Comparison of ENCODE assay signal across 32 mouse cellular contexts in the genomic region with DNA sequence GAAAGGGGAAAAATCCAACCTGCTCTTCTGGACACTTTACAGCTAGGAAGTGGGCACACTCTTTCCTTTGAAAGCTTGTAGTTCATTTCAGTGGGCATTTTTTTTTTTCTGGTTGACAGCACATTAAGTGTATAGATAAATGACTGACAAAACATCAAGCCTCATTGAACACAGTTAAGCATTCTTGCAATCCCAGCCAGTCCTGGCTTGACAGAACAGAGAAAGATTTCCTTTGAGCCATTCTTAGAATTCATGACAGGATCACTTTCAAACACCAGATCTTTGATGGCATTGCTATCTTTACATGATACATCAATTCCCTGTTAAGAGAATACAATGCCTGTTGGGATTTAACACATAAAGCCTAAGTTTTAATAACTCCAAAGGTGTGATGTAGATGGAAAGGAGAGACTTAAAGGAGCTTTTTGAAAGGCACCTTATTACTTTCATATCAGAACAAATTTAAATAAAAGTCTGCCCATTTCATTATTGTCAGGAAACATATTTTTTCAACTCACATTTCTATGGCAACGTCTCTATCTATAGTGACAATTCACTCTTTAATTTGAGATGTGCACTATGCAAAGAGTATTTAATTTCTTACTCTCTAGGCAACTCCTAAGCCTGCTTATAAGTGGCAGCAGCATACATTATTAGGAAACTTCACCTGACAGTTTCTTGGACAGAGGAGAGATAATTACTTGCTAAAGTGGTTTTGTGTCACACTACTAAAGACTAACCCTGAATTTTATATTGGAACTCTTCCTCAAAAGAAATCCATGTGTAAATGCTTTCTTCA.
DNase-seq lines count a peak whose midpoint lies in the region; ATAC-seq and TF ChIP-seq lines count a peak whose summit lies in the region.
"Had no signal": no experiment of that assay in that cellular context is flagged by ENCODE, and none has a peak within 500 bp of the region (broad histone marks: within the 10 kb centered on the region; RNA-seq: fewer than 3 reads in every experiment).

No protein-coding gene starts in this region.

- no peaks in the 10 kb centered on the region for H3K27me3 ChIP-seq in midbrain, embryonic 14.5 days (ENCODE audit: control insufficient read depth, insufficient read depth, low read length)
- no peaks in the 10 kb centered on the region for H3K27me3 ChIP-seq in midbrain, postnatal 0 days (ENCODE audit: insufficient read depth, low read length)
- H3K27me3 ChIP-seq in forebrain, embryonic 14.5 days (replicated peaks; ENCODE audit: control insufficient read depth, insufficient read depth, low read length), result no peaks in the 10 kb centered on the region
- H3K27me3 ChIP-seq: heart, embryonic 15.5 days; hindbrain, embryonic 12.5 days; intestine, embryonic 15.5 days; limb, embryonic 15.5 days; liver, embryonic 13.5 days; megakaryocyte, embryonic 14.5 days; midbrain, embryonic 13.5 days had no signal

- ATAC-seq in midbrain, embryonic 14.5 days (ENCODE audit: low FRiP score, low TSS enrichment), result no peak
- no peak for ATAC-seq in midbrain, postnatal 0 days (ENCODE audit: low FRiP score)
- ATAC-seq in forebrain, embryonic 14.5 days, result peak; percentile 69; the same call in 1 of the 2 replicates
- ATAC-seq: activated CD4-positive, CD25-positive, alpha-beta regulatory T cell, adult 4 months; CD4-positive, CD25-positive, alpha-beta regulatory T cell, adult 4 months; hindbrain, postnatal 0 days; intestine, embryonic 15.5 days; lung, postnatal 0 days; midbrain, embryonic 13.5 days had no signal

- no peak overlapping the region for H3K4me3 ChIP-seq in midbrain, embryonic 14.5 days (replicated peaks; ENCODE audit: low read depth, low read length)
- H3K4me3 ChIP-seq in midbrain, postnatal 0 days (ENCODE audit: low read depth, low read length), result no peak overlapping the region
- H3K4me3 ChIP-seq in forebrain, embryonic 14.5 days (ENCODE audit: low read depth, low read length), result no peak overlapping the region
- H3K4me3 ChIP-seq: erythroblast, embryonic 14.5 days; heart, embryonic 10.5 days; heart, embryonic 15.5 days; hindbrain, embryonic 12.5 days; intestine, embryonic 15.5 days; limb, embryonic 10.5 days; limb, embryonic 15.5 days; liver, embryonic 13.5 days; megakaryocyte, embryonic 14.5 days; midbrain, embryonic 13.5 days had no signal

- no peak overlapping the region for H3K9ac ChIP-seq in midbrain, embryonic 14.5 days (replicated peaks; ENCODE audit: low read length)
- H3K9ac ChIP-seq in midbrain, postnatal 0 days (replicated peaks; ENCODE audit: low read length, poor library complexity, severe bottlenecking), result no peak overlapping the region
- H3K9ac ChIP-seq in forebrain, embryonic 14.5 days (ENCODE audit: low read length), result no peak overlapping the region
- H3K9ac ChIP-seq: heart, embryonic 15.5 days; hindbrain, embryonic 12.5 days; intestine, embryonic 15.5 days; limb, embryonic 15.5 days; liver, embryonic 13.5 days; midbrain, embryonic 13.5 days had no signal

- no peak for TF ChIP-seq CTCF in midbrain, postnatal 0 days (IDR thresholded peaks at IDR 0.05)

- DNase-seq in kidney, adult 9 months, result peak; percentile 5
- DNase-seq in kidney, adult 8-10 months, result no peak
- DNase-seq in midbrain, embryonic 14.5 days, result peak; percentile 34
- no peak for DNase-seq in midbrain, postnatal 0 days (ENCODE audit: low spot score)
- DNase-seq in forebrain, embryonic 14.5 days (ENCODE audit: low spot score), result peak; percentile 50
- no peak for DNase-seq in right cerebral cortex, postnatal 14 days
- DNase-seq in left cerebral cortex, postnatal 14 days (ENCODE audit: low spot score in 2 of 2), result no peak
- DNase-seq: adrenal gland, adult 2 months; adrenal gland, postnatal 36 days; cerebellum, adult 2 months; cerebellum, postnatal 14 days; gastrocnemius, postnatal 25 days; heart, adult 11 months; layer of hippocampus, postnatal 36 days; liver, embryonic 13.5 days; lung, adult 18-20 months; lung, postnatal 4 days; spleen, adult 18-20 months; thymus, postnatal 14 days had no signal

- no peak overlapping the region for H3K27ac ChIP-seq in midbrain, embryonic 14.5 days (replicated peaks; ENCODE audit: low read depth, low read length)
- H3K27ac ChIP-seq in midbrain, postnatal 0 days (ENCODE audit: low read depth, low read length), result no peak overlapping the region
- H3K27ac ChIP-seq in forebrain, embryonic 14.5 days (ENCODE audit: low read depth, low read length), result no peak overlapping the region
- H3K27ac ChIP-seq: heart, embryonic 10.5 days; heart, embryonic 15.5 days; hindbrain, embryonic 12.5 days; hindbrain, postnatal 0 days; intestine, embryonic 15.5 days; limb, embryonic 10.5 days; limb, embryonic 15.5 days; liver, embryonic 13.5 days; midbrain, embryonic 13.5 days had no signal

- no peaks in the 10 kb centered on the region for H3K9me3 ChIP-seq in midbrain, embryonic 14.5 days (ENCODE audit: control insufficient read depth, low read length)
- no peaks in the 10 kb centered on the region for H3K9me3 ChIP-seq in midbrain, postnatal 0 days (ENCODE audit: low read length)
- H3K9me3 ChIP-seq in forebrain, embryonic 14.5 days (replicated peaks; ENCODE audit: control insufficient read depth, low read length), result no peaks in the 10 kb centered on the region
- H3K9me3 ChIP-seq: heart, embryonic 10.5 days; heart, embryonic 15.5 days; hindbrain, embryonic 12.5 days; intestine, embryonic 15.5 days; limb, embryonic 10.5 days; limb, embryonic 15.5 days; liver, embryonic 13.5 days; megakaryocyte, embryonic 14.5 days; midbrain, embryonic 13.5 days had no signal

- H3K4me2 ChIP-seq in midbrain, embryonic 14.5 days (ENCODE audit: low read length), result no peak overlapping the region
- H3K4me2 ChIP-seq in midbrain, postnatal 0 days (ENCODE audit: low read depth, low read length, poor library complexity, severe bottlenecking), result no peak overlapping the region
- no peak overlapping the region for H3K4me2 ChIP-seq in forebrain, embryonic 14.5 days (ENCODE audit: low read length)
- H3K4me2 ChIP-seq: heart, embryonic 15.5 days; hindbrain, embryonic 12.5 days; intestine, embryonic 15.5 days; limb, embryonic 15.5 days; liver, embryonic 13.5 days; midbrain, embryonic 13.5 days had no signal

- intact Hi-C loops in left cerebral cortex, postnatal 14 days (cut with DNase I), result no loop called here

- 50% methylated on average over 1 of the region's 1 CpGs for WGBS in midbrain, embryonic 14.5 days
- WGBS in midbrain, postnatal 0 days, result 40% methylated on average over 1 of the region's 1 CpGs
- WGBS in forebrain, embryonic 14.5 days, result 38% methylated on average over 1 of the region's 1 CpGs

- no peaks in the 10 kb centered on the region for H3K4me1 ChIP-seq in midbrain, embryonic 14.5 days (ENCODE audit: control insufficient read depth, insufficient read depth, low read length)
- H3K4me1 ChIP-seq in midbrain, postnatal 0 days (ENCODE audit: insufficient read depth, low read length), result no peaks in the 10 kb centered on the region
- 0 out of 2 replicates have a peak, but pooled peaks cover 3% of the 10 kb centered on the region for H3K4me1 ChIP-seq in forebrain, embryonic 14.5 days (ENCODE audit: control insufficient read depth, insufficient read depth, low read length)
- H3K4me1 ChIP-seq: heart, embryonic 10.5 days; heart, embryonic 15.5 days; hindbrain, embryonic 12.5 days; intestine, embryonic 15.5 days; limb, embryonic 10.5 days; limb, embryonic 15.5 days; liver, embryonic 13.5 days; megakaryocyte, embryonic 14.5 days; midbrain, embryonic 13.5 days had no signal

- no peaks in the 10 kb centered on the region for H3K36me3 ChIP-seq in midbrain, embryonic 14.5 days (ENCODE audit: control insufficient read depth, insufficient read depth, low read length)
- H3K36me3 ChIP-seq in midbrain, postnatal 0 days (ENCODE audit: insufficient read depth, low read length), result no peaks in the 10 kb centered on the region
- no peaks in the 10 kb centered on the region for H3K36me3 ChIP-seq in forebrain, embryonic 14.5 days (ENCODE audit: control insufficient read depth, insufficient read depth, low read length)
- H3K36me3 ChIP-seq: heart, embryonic 10.5 days; heart, embryonic 15.5 days; hindbrain, embryonic 12.5 days; intestine, embryonic 15.5 days; limb, embryonic 10.5 days; limb, embryonic 15.5 days; liver, embryonic 13.5 days; midbrain, embryonic 13.5 days had no signal

Comparison
In these comparisons a context has a peak if more than half of its experiments do, and no peak if none do; other contexts are left out.
1. DNase-seq: peak in kidney, adult 9 months (single experiment), midbrain, embryonic 14.5 days (single experiment) and forebrain, embryonic 14.5 days (single experiment); none in kidney, adult 8-10 months (0 of 2), midbrain, postnatal 0 days (single experiment), right cerebral cortex, postnatal 14 days (single experiment) and left cerebral cortex, postnatal 14 days (0 of 2).